Mouse (Mus musculus): Measurements from ENCODE around the gene Hlx. TPM values are rescaled to one million over a fixed set of nuclear protein-coding genes. Genes with fewer than 3 reads are reported as not detected.

The Hlx gene
- total RNA-seq, 2 experiments from 2014 or later: 6.9 to 7.8 TPM

Other genes starting within 250 kb of the Hlx start
- not detected in 2 replicates for gene Marc1, start 78.7 kb upstream of the Hlx start, total RNA-seq (2015; ENCODE audit: low replicate concordance)
- gene Marc1, start 78.7 kb upstream of the Hlx start, total RNA-seq (2017; ENCODE audit: low replicate concordance): not detected in 2 replicates
- 31.6 and 35.5 TPM in 2 replicates for gene Marc2, start 113.8 kb upstream of the Hlx start, total RNA-seq (2015; ENCODE audit: low replicate concordance)
- 24.7 and 25.2 TPM in 2 replicates for gene Marc2, start 113.8 kb upstream of the Hlx start, total RNA-seq (2017; ENCODE audit: low replicate concordance)
- gene C130074G19Rik, start 150.6 kb upstream of the Hlx start, total RNA-seq (2015; ENCODE audit: low replicate concordance): not detected in 2 replicates
- not detected in 2 replicates for gene C130074G19Rik, start 150.6 kb upstream of the Hlx start, total RNA-seq (2017; ENCODE audit: low replicate concordance)